Mouse (Mus musculus) layer of hippocampus, postnatal 36 days (tissue): Measurements from ENCODE around the gene Pank1. TPM values are rescaled to one million over a fixed set of nuclear protein-coding genes. Genes with fewer than 3 reads are reported as not detected.
A peak's percentile ranks its signal among the peaks of the same experiment; 100 is the strongest.

Experiments
- DNase-seq, 2 experiments: peaks; one replicate each; pipeline ENCODE4 v3.0.0; 2022
- total RNA-seq, 2 experiments: library from RNA; stranded (reverse); gene quantifications; 2 replicates each; pipeline ENCODE4 v1.2.3; 2021

Gene Pank1
- 10 to 100 TPM; 19.6 to 20.6 TPM for total RNA-seq

GRCm38 (mm10) chr19:34878603-34879541 lies at the start of gene Pank1:
Pank1 (minus strand) TSS chr19:34879455.
- DNase-seq: peak; percentile 81 to 84

DNA sequence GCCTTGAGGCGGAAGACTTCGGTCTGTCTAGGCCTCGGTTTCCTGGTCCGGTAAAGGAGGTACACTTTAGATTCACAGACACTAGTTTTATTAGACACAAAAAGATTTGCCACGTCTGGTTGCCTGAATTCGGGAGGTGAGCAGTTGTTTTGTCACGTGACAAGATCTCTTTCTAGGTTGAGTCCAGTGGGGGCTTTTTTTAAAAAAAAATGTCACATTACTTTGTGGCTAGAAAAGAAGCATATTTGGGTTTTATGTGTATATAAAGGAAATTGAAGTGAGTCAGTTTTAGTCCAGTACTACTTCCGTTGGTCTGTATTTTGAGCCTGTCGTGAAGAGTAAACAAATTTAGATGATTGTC lies 43.3 kb upstream of the Pank1 start:
- no peak for DNase-seq

- DNase-seq: peak; percentile 84 to 88
These were observed 42.7 kb upstream of the Pank1 start, which contains the start of gene Kif20b for GRCm38 (mm10) chr19:34921652-34922602. Kif20b (plus strand) TSS chr19:34922361.

GRCm38 (mm10) chr19:34921253-34921651 lies 42.0 kb upstream of the Pank1 start:
- DNase-seq: no peak

DNA sequence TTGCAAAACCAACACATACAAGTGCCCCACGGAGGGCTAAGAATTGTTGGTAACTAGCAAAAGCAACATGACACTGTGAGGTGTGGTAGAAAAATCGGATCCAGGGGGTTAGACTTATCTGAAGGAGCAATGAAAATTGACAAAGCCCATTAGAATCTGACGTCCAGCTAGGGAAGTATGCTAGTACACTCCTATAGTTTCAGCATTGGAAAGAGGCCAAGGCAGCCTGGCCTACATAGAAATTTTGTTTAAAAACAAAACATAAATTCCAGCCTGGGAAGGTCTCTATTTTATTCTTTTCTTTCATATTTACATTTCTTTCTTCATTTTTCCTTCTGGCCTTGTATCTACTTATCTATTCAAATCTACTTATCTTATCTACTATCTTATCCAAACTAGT lies 41.3 kb upstream of the Pank1 start:
- DNase-seq: no peak

DNA sequence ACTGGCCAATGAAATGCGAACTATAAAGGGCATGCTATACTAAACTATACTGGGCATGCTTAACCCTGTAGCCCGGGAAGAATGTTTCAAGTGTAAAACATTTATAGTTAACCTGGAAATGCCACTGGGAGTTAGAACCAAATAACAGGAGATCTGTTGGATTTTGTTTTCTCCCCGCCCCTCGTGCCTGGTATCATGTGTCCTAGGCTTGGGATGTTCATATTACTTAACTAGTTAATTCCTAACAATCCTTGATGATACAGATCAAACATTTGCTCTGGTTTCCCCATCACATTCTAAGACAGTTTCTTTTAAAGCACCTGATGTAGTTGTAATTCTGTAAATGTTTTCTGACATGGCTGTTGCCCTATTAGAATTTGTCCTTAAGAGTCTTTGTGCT lies 40.8 kb upstream of the Pank1 start:
- no peak for DNase-seq

DNA sequence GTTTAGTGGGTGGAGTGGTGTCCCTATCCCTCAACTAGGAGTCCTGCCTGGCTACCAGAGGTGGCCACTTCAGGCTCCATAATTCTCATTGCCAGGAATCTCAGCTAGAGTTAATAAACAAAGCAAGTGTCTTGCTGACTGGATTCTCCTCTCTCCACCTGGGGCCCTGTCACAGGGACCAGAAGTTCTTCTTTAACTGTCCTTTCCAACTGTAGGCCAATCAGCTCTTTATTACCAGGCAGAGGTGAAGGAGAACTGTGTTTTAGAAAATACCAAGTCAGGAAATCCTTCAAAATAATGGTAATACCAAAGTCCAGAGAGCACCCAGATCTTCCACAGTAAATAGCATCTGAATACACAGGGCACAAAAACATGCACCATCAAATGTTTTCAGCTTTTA lies 33.1 kb upstream of the Pank1 start:
- no peak for DNase-seq

GRCm38 (mm10) chr19:34906772-34907171 lies 27.5 kb upstream of the Pank1 start:
- DNase-seq: no peak

DNA sequence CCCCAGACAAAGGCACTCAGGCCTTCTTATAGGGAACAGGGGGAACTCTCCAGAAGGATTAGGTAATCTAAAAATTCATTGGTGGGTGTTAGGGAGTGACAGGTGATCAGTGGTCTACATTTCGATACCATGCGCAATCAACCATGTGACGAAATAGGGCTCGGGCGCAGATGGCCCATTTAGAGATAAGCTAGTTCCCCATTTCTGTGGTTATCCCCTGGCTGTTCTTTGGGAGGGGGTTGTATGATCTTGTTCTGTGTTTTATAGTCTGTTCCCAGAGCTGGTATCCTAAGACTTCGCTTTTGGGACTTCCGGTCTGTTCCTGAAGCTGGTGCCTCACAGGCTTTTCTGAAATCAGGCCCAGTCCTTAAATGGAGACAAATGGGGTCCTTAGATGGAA lies 26.2 kb upstream of the Pank1 start:
- no peak for DNase-seq

- no peak for DNase-seq
These were observed 24.8 kb upstream of the Pank1 start for GRCm38 (mm10) chr19:34904032-34904431.

DNA sequence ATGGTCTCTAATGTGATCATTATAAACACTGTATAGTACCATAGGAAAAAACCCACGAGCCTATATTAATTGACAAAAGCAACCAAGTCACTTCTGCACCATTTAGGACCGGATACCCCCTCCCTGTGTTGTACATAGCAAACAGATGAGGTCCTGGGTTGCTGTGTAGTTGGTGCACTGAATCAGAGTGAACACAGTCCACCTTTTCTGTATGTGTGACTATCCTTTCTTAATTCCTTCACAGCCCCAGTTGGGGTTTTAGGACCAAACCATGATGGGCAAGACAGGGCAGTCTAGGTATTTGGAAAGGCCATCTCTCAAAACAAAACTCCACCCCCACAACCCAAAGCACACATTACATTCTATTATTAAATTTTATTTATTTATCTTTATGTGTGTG lies 22.5 kb upstream of the Pank1 start:
- DNase-seq: no peak

GRCm38 (mm10) chr19:34901266-34901665 lies 22.0 kb upstream of the Pank1 start:
- no peak for DNase-seq

- DNase-seq: no peak
These were observed 19.7 kb upstream of the Pank1 start for GRCm38 (mm10) chr19:34898941-34899340.

GRCm38 (mm10) chr19:34897082-34897965 lies 18.1 kb upstream of the Pank1 start:
- DNase-seq: no peak

- DNase-seq: no peak
These were observed 15.8 kb upstream of the Pank1 start for GRCm38 (mm10) chr19:34895082-34895481.

DNA sequence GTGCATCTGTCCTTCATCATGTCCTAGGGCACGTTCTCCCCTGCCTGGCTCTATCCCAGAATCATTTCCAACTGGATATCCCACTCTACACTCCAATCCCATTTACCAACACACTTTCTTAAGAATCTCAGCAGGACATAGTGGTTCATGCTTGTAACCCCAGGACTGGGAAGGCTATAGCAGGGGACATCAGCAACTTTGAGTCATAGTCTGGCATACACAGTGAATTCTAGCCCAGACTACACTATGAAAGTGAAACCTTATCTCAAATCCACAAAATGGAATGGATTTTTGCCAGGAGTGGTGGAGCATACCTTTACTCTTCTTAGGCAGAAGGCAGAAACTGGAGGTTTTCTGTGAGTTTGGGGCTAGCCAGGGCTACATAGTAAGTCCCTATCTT lies 12.3 kb upstream of the Pank1 start:
- DNase-seq: no peak

GRCm38 (mm10) chr19:34890981-34891380 lies 11.7 kb upstream of the Pank1 start:
- DNase-seq: no peak

- no peak for DNase-seq
These were observed 7.1 kb upstream of the Pank1 start for GRCm38 (mm10) chr19:34886324-34886723.

- DNase-seq: no peak
These were observed 4.4 kb upstream of the Pank1 start for GRCm38 (mm10) chr19:34883526-34884224.

DNA sequence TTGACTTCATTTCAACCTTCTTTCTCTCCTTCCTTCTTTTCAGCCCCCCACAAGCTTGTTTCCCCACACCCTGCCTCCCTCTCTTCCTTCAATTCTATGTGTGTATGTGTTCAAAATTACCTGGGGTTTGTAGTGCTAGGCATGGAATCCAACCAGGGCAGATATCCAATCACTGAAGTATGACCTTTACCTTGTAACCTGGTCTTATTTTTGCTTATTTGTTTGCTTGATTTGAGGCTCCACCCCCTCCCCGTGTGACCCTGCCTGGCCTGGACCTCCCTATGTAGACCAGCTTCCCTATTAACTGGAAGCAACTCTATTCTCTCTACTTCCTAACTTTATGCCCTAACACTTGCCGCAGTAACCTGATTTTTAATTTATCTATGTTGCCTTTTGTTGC lies 3.2 kb upstream of the Pank1 start:
- DNase-seq: no peak

GRCm38 (mm10) chr19:34881160-34881559 lies 1.9 kb upstream of the Pank1 start:
- no peak for DNase-seq

DNA sequence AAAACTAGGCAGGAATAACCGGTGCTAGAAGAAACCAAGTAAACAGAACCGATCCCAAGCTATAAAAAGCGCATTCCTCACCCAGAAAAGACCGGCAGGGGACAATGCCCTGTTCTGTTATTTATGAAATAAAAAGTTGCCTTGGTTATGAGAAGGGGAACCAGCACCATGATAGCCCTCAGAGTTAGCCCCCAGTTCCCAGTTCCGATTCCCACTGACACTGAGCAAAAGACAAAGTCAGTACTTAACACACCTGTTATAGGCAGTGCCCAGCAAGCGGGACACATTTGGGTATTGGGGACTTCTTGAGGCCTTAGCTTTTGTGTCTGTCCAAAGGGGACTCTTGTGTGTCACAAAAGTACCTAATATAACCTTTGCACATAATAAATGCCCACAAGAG lies 369 bp upstream of the Pank1 start:
- no peak for DNase-seq
